16 mouse cellular contexts compared by ENCODE assay signal in the genomic region with DNA sequence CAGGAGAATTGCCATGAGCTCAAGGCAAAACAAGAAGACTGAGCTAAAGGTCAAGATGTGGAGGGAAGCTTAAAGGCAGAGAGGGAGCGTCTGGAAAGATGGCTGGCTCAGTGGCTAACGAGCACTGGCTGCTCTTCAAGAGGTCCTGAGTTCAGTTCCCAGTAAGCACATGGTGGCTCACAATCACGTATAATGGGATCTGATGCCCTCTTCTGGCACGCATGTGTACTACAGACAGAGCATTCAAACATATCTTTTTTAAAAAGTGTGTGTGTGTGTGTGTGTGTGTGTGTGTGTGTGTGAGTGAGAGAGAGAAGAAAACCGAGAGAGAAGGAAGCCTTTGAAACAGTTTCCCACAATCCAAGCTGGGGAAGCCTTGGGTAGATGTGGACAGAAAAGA. TPM values are rescaled to one million over a fixed set of nuclear protein-coding genes. Genes with fewer than 3 reads are reported as not detected.
DNase-seq lines count a peak whose midpoint lies in the region; ATAC-seq and TF ChIP-seq lines count a peak whose summit lies in the region.
"Had no signal": no experiment of that assay in that cellular context is flagged by ENCODE, and none has a peak within 500 bp of the region (broad histone marks: within the 10 kb centered on the region; RNA-seq: fewer than 3 reads in every experiment).

No protein-coding gene starts in this region.

- H3K4me2 ChIP-seq in liver, embryonic 12.5 days = no peak overlapping the region
- H3K4me2 ChIP-seq: hindbrain, embryonic 15.5 days; limb, embryonic 13.5 days had no signal

- TF ChIP-seq POLR2A in cerebellum, adult 2 months (IDR thresholded peaks at IDR 0.05; ENCODE audit: borderline replicate concordance, insufficient read depth, low read length) = no peak
- TF ChIP-seq POLR2A in liver, adult 2 months (IDR thresholded peaks at IDR 0.05; ENCODE audit: extremely low read depth, insufficient read depth, low read length) = no peak

- no peaks in the 10 kb centered on the region for H3K4me1 ChIP-seq in cerebellum, adult 2 months (ENCODE audit: control insufficient read depth, insufficient read depth, low read length)
- H3K4me1 ChIP-seq in liver, adult 2 months (ENCODE audit: control insufficient read depth, insufficient read depth, low read length) = no peaks in the 10 kb centered on the region
- H3K4me1 ChIP-seq in liver, embryonic 12.5 days = 0 out of 2 replicates have a peak, but pooled peaks cover 4% of the 10 kb centered on the region
- H3K4me1 ChIP-seq: limb, embryonic 13.5 days had no signal

- no peaks in the 10 kb centered on the region for H3K36me3 ChIP-seq in liver, adult 2 months (ENCODE audit: control insufficient read depth, insufficient read depth, low read length)
- H3K36me3 ChIP-seq in liver, embryonic 12.5 days = no peaks in the 10 kb centered on the region
- H3K36me3 ChIP-seq: hindbrain, embryonic 15.5 days; limb, embryonic 13.5 days had no signal

- H3K4me3 ChIP-seq in cerebellum, adult 2 months (replicated peaks; ENCODE audit: insufficient read depth, low read depth, low read length) = no peak overlapping the region
- H3K4me3 ChIP-seq in liver, adult 2 months (ENCODE audit: insufficient read depth, low read depth, low read length) = no peak overlapping the region
- H3K4me3 ChIP-seq in liver, embryonic 12.5 days = no peak overlapping the region
- H3K4me3 ChIP-seq: hindbrain, embryonic 15.5 days; limb, embryonic 13.5 days had no signal

- 0 out of 2 replicates have a peak, but pooled peaks cover 7% of the 10 kb centered on the region for H3K9me3 ChIP-seq in liver, embryonic 12.5 days (replicated peaks)
- H3K9me3 ChIP-seq: hindbrain, embryonic 15.5 days; limb, embryonic 13.5 days had no signal

- 69% methylated on average over 5 of the region's 5 CpGs for WGBS in cerebellum, adult 2 months
- 82% methylated on average over 5 of the region's 5 CpGs for WGBS in liver, adult 2 months
- whole genome bisulfite sequencing in liver, embryonic 12.5 days (ENCODE audit: insufficient replicate concordance) = 51% methylated on average over 5 of the region's 5 CpGs

- no peak overlapping the region for H3K27ac ChIP-seq in cerebellum, adult 2 months (ENCODE audit: insufficient read depth, low read length)
- H3K27ac ChIP-seq in liver, adult 2 months (replicated peaks; ENCODE audit: insufficient read depth, low read depth, low read length) = no peak overlapping the region
- H3K27ac ChIP-seq in liver, embryonic 12.5 days = no peak overlapping the region
- H3K27ac ChIP-seq: hindbrain, embryonic 15.5 days; limb, embryonic 13.5 days; macrophage had no signal

- 0 out of 2 replicates have a peak, but pooled peaks have one; percentile 18 for TF ChIP-seq CTCF in cerebellum, adult 2 months (IDR thresholded peaks at IDR 0.05; ENCODE audit: borderline replicate concordance, insufficient read depth, low read depth, low read length)
- TF ChIP-seq CTCF in liver, adult 2 months (IDR thresholded peaks at IDR 0.05; ENCODE audit: low read depth, low read length) = no peak; the same call in 1 of the 2 replicates

- H3K79me2 ChIP-seq in liver, adult 2 months (ENCODE audit: control insufficient read depth, insufficient read depth, low read length) = no peaks in the 10 kb centered on the region

- H3K9ac ChIP-seq in liver, adult 2 months (ENCODE audit: low read depth, low read length) = no peak overlapping the region
- no peak overlapping the region for H3K9ac ChIP-seq in liver, embryonic 12.5 days
- H3K9ac ChIP-seq: hindbrain, embryonic 15.5 days; limb, embryonic 13.5 days had no signal

- DNase-seq in cerebellum, adult 2 months = no peak
- DNase-seq in cerebellum, postnatal 25 days = no peak
- peak; percentile 12 for DNase-seq in liver, adult 2 months (ENCODE audit: extremely low read depth, low read depth, low spot score)
- peak; percentile 82 for DNase-seq in ES-CJ7 (ENCODE audit: low read depth, low spot score)
- peak; percentile 34 for DNase-seq in induced T-regulatory cell, adult 2 months (ENCODE audit: low read depth)
- DNase-seq in cerebellum, postnatal 4 days (ENCODE audit: low spot score in 2 of 2) = no peak
- DNase-seq in gastrocnemius, postnatal 25 days = no peak
- DNase-seq: B cell, adult 2 months; cerebellum, adult 9-10 months; gastrocnemius, postnatal 10 days; kidney, postnatal 10 days had no signal

- no peak for ATAC-seq in liver, embryonic 12.5 days

- no peaks in the 10 kb centered on the region for H3K27me3 ChIP-seq in cerebellum, adult 2 months (ENCODE audit: control insufficient read depth, insufficient read depth, low read length)
- no peaks in the 10 kb centered on the region for H3K27me3 ChIP-seq in liver, adult 2 months (ENCODE audit: control insufficient read depth, insufficient read depth, low read length)
- peaks cover 12% of the 10 kb centered on the region for H3K27me3 ChIP-seq in liver, embryonic 12.5 days (replicated peaks)

RNA-seq across cellular contexts. Expression of a gene that starts 15.3 kb away (rescaled TPM):
- 0.68 and 0.97 TPM in 2 replicates for polyA plus RNA-seq in cerebellum, adult 2 months (2012; rRNA removed)
- total RNA-seq in liver, adult 2 months (2014; rRNA removed) = 0.18 and 0.27 TPM in 2 replicates
- 0.06 and 0.17 TPM in 2 replicates for polyA plus RNA-seq in liver, adult 2 months (2012; rRNA removed)
- polyA plus RNA-seq in liver, embryonic 12.5 days (2016; fragmentation: Nextera tagmentation; extraction: Ambion mirVana) = 0.31 and 0.37 TPM in 2 replicates
- total RNA-seq in gastrocnemius, postnatal 25 days (2021) = not detected
- polyA plus RNA-seq: forebrain, embryonic 11.5 days; macrophage had no signal

RNA-seq across cellular contexts. Expression of a gene that starts 19.1 kb away (rescaled TPM):
- polyA plus RNA-seq in cerebellum, adult 2 months (2012; rRNA removed) = 15.5 and 15.6 TPM in 2 replicates
- total RNA-seq in liver, adult 2 months (2014; rRNA removed) = 7.5 and 8.0 TPM in 2 replicates
- 6.6 and 8.1 TPM in 2 replicates for polyA plus RNA-seq in liver, adult 2 months (2012; rRNA removed)
- 12.1 and 12.4 TPM in 2 replicates for polyA plus RNA-seq in liver, embryonic 12.5 days (2016; fragmentation: Nextera tagmentation; extraction: Ambion mirVana)
- 1 to 10 TPM; 3.8 to 9.8 TPM for total RNA-seq in gastrocnemius, postnatal 25 days (2021)

RNA-seq across cellular contexts. Expression of a gene that starts 50.0 kb away (rescaled TPM):
- polyA plus RNA-seq in cerebellum, adult 2 months (2012; rRNA removed) = 30.4 and 32.0 TPM in 2 replicates
- total RNA-seq in liver, adult 2 months (2014; rRNA removed) = 28.2 and 51.6 TPM in 2 replicates
- polyA plus RNA-seq in liver, adult 2 months (2012; rRNA removed) = 117 and 136 TPM in 2 replicates
- 55.2 and 57.6 TPM in 2 replicates for polyA plus RNA-seq in liver, embryonic 12.5 days (2016; fragmentation: Nextera tagmentation; extraction: Ambion mirVana)
- total RNA-seq in gastrocnemius, postnatal 25 days (2021) = 100 to 1,000 TPM in 1 of 2 experiments, 10 to 100 TPM in 1; 94.8 to 112 TPM

Comparison
In these comparisons a context has a peak if more than half of its experiments do, and no peak if none do; other contexts are left out.
1. DNase-seq: peak in liver, adult 2 months (single experiment), ES-CJ7 (single experiment) and induced T-regulatory cell, adult 2 months (single experiment); none in cerebellum, adult 2 months (0 of 2), cerebellum, postnatal 25 days (0 of 2), cerebellum, postnatal 4 days (0 of 2) and gastrocnemius, postnatal 25 days (single experiment).